Mouse (Mus musculus) C2C12 (cell line): ENCODE results near the gene H2al1m. TPM values are rescaled to one million over a fixed set of nuclear protein-coding genes. Genes with fewer than 3 reads are reported as not detected.

Source experiments
- H3K27me3 ChIP-seq: one replicate; pipeline ENCODE4 v1.6.1; 2011; ENCODE audit not compliant: control insufficient read depth, insufficient read depth, insufficient read length
- H3K36me3 ChIP-seq: one replicate; pipeline ENCODE4 v1.6.1; 2011; ENCODE audit not compliant: control insufficient read depth, insufficient read depth
- H3K4me3 ChIP-seq: one replicate; pipeline ENCODE4 v1.5.1; 2011; ENCODE audit warnings: mild to moderate bottlenecking, control low read depth; ENCODE audit not compliant: poor library complexity, insufficient read depth, severe bottlenecking
- H3K79me2 ChIP-seq: one replicate; pipeline ENCODE4 v1.6.1; 2011; ENCODE audit not compliant: control insufficient read depth, insufficient read depth
- H3K79me3 ChIP-seq: one replicate; pipeline ENCODE4 v1.6.1; 2011; ENCODE audit warnings: low read depth, control low read depth
- H3ac ChIP-seq: one replicate; pipeline ENCODE3; 2011; ENCODE audit warnings: low read depth; ENCODE audit not compliant: control insufficient read depth, insufficient read length
- CEBPB ChIP-seq: IDR thresholded peaks from one replicate; pipeline ENCODE4 v1.6.1; 2011; ENCODE audit warnings: low read depth, mild to moderate bottlenecking, control low read depth, moderate library complexity
- CTCF ChIP-seq: IDR thresholded peaks from one replicate; pipeline ENCODE4 v1.5.1; 2011; ENCODE audit not compliant: control insufficient read depth, insufficient read depth, insufficient read length
- FOSL1 ChIP-seq: IDR thresholded peaks from one replicate; pipeline ENCODE4 v1.8.0; 2011; ENCODE audit warnings: mild to moderate bottlenecking, low read length; ENCODE audit not compliant: poor library complexity, insufficient read depth, severe bottlenecking
- MAX ChIP-seq: IDR thresholded peaks from one replicate; pipeline ENCODE4 v1.6.1; 2011; ENCODE audit warnings: mild to moderate bottlenecking, control low read depth
- MYOD1 ChIP-seq: IDR thresholded peaks from one replicate; pipeline ENCODE4 v1.6.1; 2011; ENCODE audit warnings: low read depth; ENCODE audit not compliant: control insufficient read depth, insufficient read length
- MYOG ChIP-seq: IDR thresholded peaks from one replicate; pipeline ENCODE4 v1.6.1; 2011; ENCODE audit not compliant: control insufficient read depth, insufficient read length; ENCODE audit errors: extremely low read depth
- USF1 ChIP-seq: IDR thresholded peaks from one replicate; pipeline ENCODE4 v1.6.1; 2011; ENCODE audit warnings: low read depth, mild to moderate bottlenecking, control low read depth, moderate library complexity
- polyA plus RNA-seq: library from polyadenylated mRNA; unstranded; fragments of >200 nt; fragmentation: generic; extraction: Trizol; gene quantifications from one replicate; pipeline ENCODE4 v1.2.1, GENCODE M21; 2012; ENCODE audit warnings: missing spikeins

The H2al1m gene
- polyA plus RNA-seq, 1 experiment: not detected

- no peaks in the 10 kb centered on the region for H3K36me3 ChIP-seq
- no peaks in the 10 kb centered on the region for H3K79me3 ChIP-seq
- TF ChIP-seq CTCF (no peak), MYOG (no peak), CEBPB (no peak), MAX (no peak), USF1 (no peak), MYOD1 (no peak), FOSL1 (no peak)
Measured at GRCm38 (mm10) chrX:9254901-9255300, 28.7 kb upstream of the H2al1m start.

GRCm38 (mm10) chrX:9256766-9257165, 26.8 kb upstream of the H2al1m start, which contains the start of gene Gm14862:
TSS of gene Gm14862 (minus strand) at chrX:9256899.
- Histone ChIP-seq H3ac (no peak within 1 kb of the TSS), H3K79me2 (no peaks in the 10 kb centered on the region), H3K36me3 (no peaks in the 10 kb centered on the region), H3K4me3 (no peak within 1 kb of the TSS), H3K79me3 (no peaks in the 10 kb centered on the region), H3K27me3 (no peaks in the 10 kb centered on the region)
- TF ChIP-seq USF1: no peak
- no peak for TF ChIP-seq CTCF
- TF ChIP-seq CEBPB: no peak
- no peak for TF ChIP-seq FOSL1
- no peak for TF ChIP-seq MYOG
- TF ChIP-seq MYOD1: no peak

More at GRCm38 (mm10) chrX:9254901-9255300, 28.7 kb upstream of the H2al1m start:
- no peaks in the 10 kb centered on the region for H3K79me2 ChIP-seq
- H3ac ChIP-seq: no peak overlapping the region
- H3K4me3 ChIP-seq: no peak overlapping the region
- H3K27me3 ChIP-seq: no peaks in the 10 kb centered on the region

- Histone ChIP-seq H3K4me3 (no peak overlapping the region), H3K79me3 (no peaks in the 10 kb centered on the region), H3K79me2 (no peaks in the 10 kb centered on the region), H3K36me3 (no peaks in the 10 kb centered on the region), H3K27me3 (no peaks in the 10 kb centered on the region), H3ac (no peak overlapping the region)
- TF ChIP-seq MYOD1 (no peak), CEBPB (no peak), MYOG (no peak)
Measured at GRCm38 (mm10) chrX:9257831-9258230, 25.7 kb upstream of the H2al1m start.

DNA sequence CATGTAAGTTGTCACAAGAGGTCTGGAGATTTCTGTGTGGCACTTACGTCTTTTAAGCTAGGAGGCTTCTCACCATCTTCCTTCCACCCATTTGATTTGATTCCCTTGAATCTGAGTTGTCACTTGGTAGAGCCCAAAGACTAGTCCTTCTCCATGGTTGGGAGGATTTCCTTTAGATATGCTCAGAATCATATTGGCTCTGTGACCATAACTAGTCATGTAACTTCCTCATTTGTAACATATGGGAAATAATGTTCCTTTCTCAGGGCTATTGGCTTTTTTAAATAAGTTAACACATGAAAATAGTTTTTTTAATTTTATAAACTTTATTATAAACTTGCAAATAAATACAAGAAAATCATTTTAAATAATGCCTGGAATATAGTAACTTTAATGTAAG, 24.3 kb upstream of the H2al1m start:
- no peak overlapping the region for H3K4me3 ChIP-seq
- H3K36me3 ChIP-seq: no peaks in the 10 kb centered on the region
- no peaks in the 10 kb centered on the region for H3K27me3 ChIP-seq
- no peaks in the 10 kb centered on the region for H3K79me3 ChIP-seq
- TF ChIP-seq CTCF: no peak
- TF ChIP-seq USF1: no peak
- no peak for TF ChIP-seq CEBPB
- no peak for TF ChIP-seq MYOD1
- TF ChIP-seq MAX: no peak
- no peak for TF ChIP-seq MYOG
- no peak for TF ChIP-seq FOSL1
- no peak overlapping the region for H3ac ChIP-seq
- H3K79me2 ChIP-seq: no peaks in the 10 kb centered on the region

DNA sequence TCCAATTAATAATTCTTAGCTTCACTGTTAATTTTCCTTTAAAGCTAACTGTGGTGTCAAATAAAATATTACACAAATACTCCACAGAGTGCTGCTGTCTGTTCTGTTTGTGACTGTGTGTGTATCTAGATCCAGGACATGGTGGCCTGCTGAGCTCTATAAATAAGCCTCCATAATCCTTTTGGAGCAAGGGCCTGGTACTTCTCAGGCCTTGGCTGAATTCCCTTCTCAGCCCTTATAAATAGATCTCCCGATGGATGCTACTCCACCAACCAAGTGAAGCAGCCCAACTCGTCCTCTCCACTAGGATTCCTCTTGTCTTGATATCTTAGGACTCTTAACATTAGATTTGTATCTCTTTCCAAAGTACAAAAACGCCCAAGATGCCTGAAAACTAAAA, 12.5 kb upstream of the H2al1m start:
- TF ChIP-seq MYOD1 (no peak), CEBPB (no peak)
- no peak overlapping the region for H3ac ChIP-seq
- H3K79me2 ChIP-seq: no peaks in the 10 kb centered on the region
- no peaks in the 10 kb centered on the region for H3K79me3 ChIP-seq
- no peaks in the 10 kb centered on the region for H3K36me3 ChIP-seq
- no peaks in the 10 kb centered on the region for H3K27me3 ChIP-seq
- H3K4me3 ChIP-seq: no peak overlapping the region

GRCm38 (mm10) chrX:9271947-9272459, 11.6 kb upstream of the H2al1m start:
- Histone ChIP-seq H3K79me2 (no peaks in the 10 kb centered on the region), H3K27me3 (no peaks in the 10 kb centered on the region), H3K36me3 (no peaks in the 10 kb centered on the region), H3K79me3 (no peaks in the 10 kb centered on the region), H3K4me3 (no peak overlapping the region), H3ac (no peak overlapping the region)
- TF ChIP-seq MYOG (no peak), USF1 (no peak), CTCF (no peak), MAX (no peak)
